Mouse (Mus musculus) limb, embryonic 10.5 days (tissue): ENCODE results near the gene Cntrob. TPM values are rescaled to one million over a fixed set of nuclear protein-coding genes. Genes with fewer than 3 reads are reported as not detected.

Source experiments
- DNase-seq: peaks from one replicate; pipeline ENCODE4 v3.0.0-alpha.2; 2017; ENCODE audit warnings: low spot score
- H3K27ac ChIP-seq: fragments of 300-500 bp; sonication (generic); 2 replicates; pipeline ENCODE4 v1.5.1; 2016; ENCODE audit warnings: mild to moderate bottlenecking
- H3K27me3 ChIP-seq: fragments of 300-500 bp; sonication (generic); 2 replicates; pipeline ENCODE4 v1.6.1; 2016; ENCODE audit warnings: low read depth, mild to moderate bottlenecking; ENCODE audit not compliant: poor library complexity, severe bottlenecking
- H3K36me3 ChIP-seq: fragments of 300-500 bp; sonication (generic); 2 replicates; pipeline ENCODE4 v1.6.1; 2016; ENCODE audit warnings: mild to moderate bottlenecking, moderate library complexity
- H3K4me1 ChIP-seq: fragments of 300-500 bp; sonication (generic); 2 replicates; pipeline ENCODE4 v1.6.1; 2016
- H3K4me3 ChIP-seq: fragments of 300-500 bp; sonication (generic); 2 replicates; pipeline ENCODE4 v1.5.1; 2016; ENCODE audit warnings: mild to moderate bottlenecking, moderate library complexity
- H3K9me3 ChIP-seq: fragments of 300-500 bp; sonication (generic); replicated peaks from 2 replicates; pipeline ENCODE4 v1.6.1; 2016; ENCODE audit warnings: mild to moderate bottlenecking
- WGBS: fragments of 180-500 bp; shearing (Covaris S2); methylation state at CpG from one replicate; pipeline ENCODE4 v1.1.7; 2016; 5-methylcytosine and 5-hydroxymethylcytosine counted together
- polyA plus RNA-seq: library from polyadenylated mRNA; unstranded; fragments of >200 nt; fragmentation: Nextera tagmentation; extraction: Ambion mirVana; gene quantifications from 2 replicates; pipeline ENCODE4 v1.2.1, GENCODE M21; 2016

The Cntrob gene
- polyA plus RNA-seq, 1 experiment from 2014 or later, result 36.2 TPM

GRCm38 (mm10) chr11:69269575-69269974 lies 54.0 kb downstream of the Cntrob start:
- Histone ChIP-seq H3K27me3 (peaks cover 28% of the 10 kb centered on the region), H3K9me3 (no peaks in the 10 kb centered on the region), H3K4me1 (peaks cover 7% of the 10 kb centered on the region; the same call in 1 of the 2 replicates), H3K27ac (no peak overlapping the region), H3K4me3 (no peak overlapping the region), H3K36me3 (no peaks in the 10 kb centered on the region)
- WGBS, result 24% methylated on average over 13 of the region's 13 CpGs
- DNase-seq, result peak; percentile 75

GRCm38 (mm10) chr11:69268100-69268499 lies 55.5 kb downstream of the Cntrob start:
- Histone ChIP-seq H3K9me3 (no peaks in the 10 kb centered on the region), H3K27ac (no peak overlapping the region), H3K27me3 (peaks cover 28% of the 10 kb centered on the region), H3K36me3 (no peaks in the 10 kb centered on the region), H3K4me1 (peaks cover 7% of the 10 kb centered on the region; the same call in 1 of the 2 replicates), H3K4me3 (no peak overlapping the region)
- DNase-seq, result no peak
- 88% methylated on average over 13 of the region's 13 CpGs for WGBS

GRCm38 (mm10) chr11:69267341-69267740 lies 56.2 kb downstream of the Cntrob start:
- DNase-seq, result no peak
- Histone ChIP-seq H3K4me1 (peaks cover 7% of the 10 kb centered on the region; the same call in 1 of the 2 replicates), H3K36me3 (no peaks in the 10 kb centered on the region), H3K9me3 (no peaks in the 10 kb centered on the region), H3K27ac (0 out of 2 replicates have a peak overlapping the region, but pooled peaks have one; percentile 17), H3K4me3 (no peak overlapping the region), H3K27me3 (peaks cover 28% of the 10 kb centered on the region)
- WGBS, result 32% methylated on average over 7 of the region's 7 CpGs

GRCm38 (mm10) chr11:69266253-69266652 lies 57.3 kb downstream of the Cntrob start:
- 38% methylated on average over 10 of the region's 10 CpGs for WGBS

GRCm38 (mm10) chr11:69265410-69265809 lies 58.2 kb downstream of the Cntrob start:
- H3K27ac ChIP-seq, result no peak overlapping the region
- DNase-seq, result no peak
- no peak overlapping the region for H3K4me3 ChIP-seq
- no peaks in the 10 kb centered on the region for H3K36me3 ChIP-seq
- no peaks in the 10 kb centered on the region for H3K9me3 ChIP-seq
- WGBS, result 74% methylated on average over 9 of the region's 9 CpGs
- H3K27me3 ChIP-seq, result peaks cover 20% of the 10 kb centered on the region
- peaks cover 7% of the 10 kb centered on the region; the same call in 1 of the 2 replicates for H3K4me1 ChIP-seq

More at GRCm38 (mm10) chr11:69266253-69266652, 57.3 kb downstream of the Cntrob start:
- Histone ChIP-seq H3K36me3 (no peaks in the 10 kb centered on the region), H3K9me3 (no peaks in the 10 kb centered on the region), H3K27me3 (peaks cover 21% of the 10 kb centered on the region), H3K27ac (no peak overlapping the region), H3K4me3 (no peak overlapping the region), H3K4me1 (peaks cover 7% of the 10 kb centered on the region; the same call in 1 of the 2 replicates)
- DNase-seq, result no peak

DNA sequence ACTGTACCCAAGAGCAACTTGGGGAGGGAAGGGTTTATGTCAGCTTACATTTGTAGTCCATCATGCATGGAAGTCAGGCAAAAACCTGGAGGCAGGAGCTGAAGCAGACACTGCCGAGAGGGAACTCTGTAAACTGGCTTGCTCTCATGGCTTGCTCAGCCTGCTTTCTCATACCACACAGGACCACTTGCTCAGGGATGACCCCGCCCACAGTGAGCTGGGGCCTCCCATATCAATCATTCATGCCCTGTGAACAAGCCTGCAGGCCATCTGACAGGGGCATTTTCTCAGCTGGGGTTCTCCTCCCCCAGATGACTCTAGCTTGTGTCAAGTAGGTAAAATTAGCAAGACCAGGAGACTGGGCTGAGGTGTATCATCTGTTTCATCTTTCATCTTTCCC lies 59.3 kb downstream of the Cntrob start:
- H3K9me3 ChIP-seq, result no peaks in the 10 kb centered on the region
- DNase-seq, result no peak
- WGBS, result 70% methylated on average over 2 of the region's 2 CpGs
- no peak overlapping the region for H3K4me3 ChIP-seq
- H3K27me3 ChIP-seq, result peaks cover 16% of the 10 kb centered on the region
- peaks cover 7% of the 10 kb centered on the region; the same call in 1 of the 2 replicates for H3K4me1 ChIP-seq
- H3K27ac ChIP-seq, result no peak overlapping the region
- no peaks in the 10 kb centered on the region for H3K36me3 ChIP-seq

- Histone ChIP-seq H3K27ac (no peak overlapping the region), H3K27me3 (0 out of 2 replicates have a peak, but pooled peaks cover 4% of the 10 kb centered on the region), H3K9me3 (no peaks in the 10 kb centered on the region), H3K4me3 (no peak overlapping the region), H3K36me3 (no peaks in the 10 kb centered on the region), H3K4me1 (no peaks in the 10 kb centered on the region)
- no peak for DNase-seq
- WGBS, result 95% methylated on average over 1 of the region's 1 CpGs
Observed at GRCm38 (mm10) chr11:69260111-69260510, 63.5 kb downstream of the Cntrob start.

DNA sequence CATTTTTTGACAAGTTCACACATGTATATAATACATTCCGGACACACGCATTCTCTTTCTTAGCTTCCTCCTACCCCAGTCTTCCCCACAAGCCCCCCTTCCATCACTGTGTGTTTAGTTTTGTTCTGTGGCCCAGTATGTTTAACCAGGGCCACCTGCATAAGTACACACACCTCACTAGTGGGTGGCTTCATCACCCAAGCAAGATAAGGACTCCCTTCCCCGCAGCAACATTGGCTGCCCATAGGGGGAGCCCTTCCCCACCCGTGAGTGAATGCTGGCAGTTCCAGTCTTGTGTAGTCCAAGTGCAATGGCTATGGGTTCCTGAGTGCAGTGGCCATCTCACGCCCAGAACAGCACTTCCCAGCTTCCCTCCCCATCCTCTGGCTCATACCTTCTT lies 65.3 kb downstream of the Cntrob start:
- DNase-seq, result peak; percentile 66
- H3K27ac ChIP-seq, result peak overlapping the region; percentile 64; the same call in 1 of the 2 replicates

GRCm38 (mm10) chr11:69257807-69258206 lies 65.8 kb downstream of the Cntrob start:
- 48% methylated on average over 4 of the region's 4 CpGs for WGBS
- H3K4me3 ChIP-seq, result no peak overlapping the region
- peaks cover 10% of the 10 kb centered on the region for H3K4me1 ChIP-seq
- no peaks in the 10 kb centered on the region for H3K36me3 ChIP-seq
- H3K27me3 ChIP-seq, result 0 out of 2 replicates have a peak, but pooled peaks cover 4% of the 10 kb centered on the region
- peak overlapping the region; percentile 64; the same call in 1 of the 2 replicates for H3K27ac ChIP-seq
- no peaks in the 10 kb centered on the region for H3K9me3 ChIP-seq
- no peak for DNase-seq

More for the DNA sequence above, 65.3 kb downstream of the Cntrob start:
- Histone ChIP-seq H3K4me1 (peaks cover 5% of the 10 kb centered on the region), H3K27me3 (0 out of 2 replicates have a peak, but pooled peaks cover 4% of the 10 kb centered on the region), H3K9me3 (no peaks in the 10 kb centered on the region), H3K4me3 (no peak overlapping the region), H3K36me3 (no peaks in the 10 kb centered on the region)
- WGBS, result 54% methylated on average over 5 of the region's 5 CpGs

GRCm38 (mm10) chr11:69257072-69257471 lies 66.5 kb downstream of the Cntrob start:
- Histone ChIP-seq H3K4me1 (peaks cover 10% of the 10 kb centered on the region), H3K27me3 (0 out of 2 replicates have a peak, but pooled peaks cover 4% of the 10 kb centered on the region), H3K36me3 (no peaks in the 10 kb centered on the region), H3K27ac (no peak overlapping the region), H3K4me3 (no peak overlapping the region), H3K9me3 (no peaks in the 10 kb centered on the region)
- WGBS, result 70% methylated on average over 2 of the region's 2 CpGs
- DNase-seq, result no peak

DNA sequence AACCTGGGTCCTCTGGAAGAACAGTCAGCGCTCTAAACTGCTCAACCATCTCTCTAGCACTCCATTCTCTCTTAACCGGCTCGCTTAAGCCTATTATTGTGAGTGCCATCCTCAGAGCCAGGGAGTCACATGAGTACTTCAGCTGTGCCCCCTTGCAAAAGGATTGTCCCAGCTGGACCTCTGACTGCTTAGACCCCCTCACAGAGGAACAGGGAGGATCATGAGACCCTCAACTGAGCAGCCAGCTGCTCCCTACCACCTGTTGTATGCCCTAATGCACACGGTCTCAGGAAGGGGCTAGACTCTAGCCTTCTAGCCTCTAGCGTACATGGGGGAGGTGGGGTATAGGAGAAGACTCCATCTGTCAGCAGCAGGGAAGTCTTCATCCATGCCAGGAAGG lies 68.8 kb downstream of the Cntrob start:
- no peak for DNase-seq
- Histone ChIP-seq H3K4me1 (peaks cover 10% of the 10 kb centered on the region), H3K4me3 (no peak overlapping the region), H3K27ac (no peak overlapping the region), H3K9me3 (no peaks in the 10 kb centered on the region), H3K36me3 (no peaks in the 10 kb centered on the region), H3K27me3 (0 out of 2 replicates have a peak, but pooled peaks cover 4% of the 10 kb centered on the region)
- 81% methylated on average over 5 of the region's 5 CpGs for WGBS

DNA sequence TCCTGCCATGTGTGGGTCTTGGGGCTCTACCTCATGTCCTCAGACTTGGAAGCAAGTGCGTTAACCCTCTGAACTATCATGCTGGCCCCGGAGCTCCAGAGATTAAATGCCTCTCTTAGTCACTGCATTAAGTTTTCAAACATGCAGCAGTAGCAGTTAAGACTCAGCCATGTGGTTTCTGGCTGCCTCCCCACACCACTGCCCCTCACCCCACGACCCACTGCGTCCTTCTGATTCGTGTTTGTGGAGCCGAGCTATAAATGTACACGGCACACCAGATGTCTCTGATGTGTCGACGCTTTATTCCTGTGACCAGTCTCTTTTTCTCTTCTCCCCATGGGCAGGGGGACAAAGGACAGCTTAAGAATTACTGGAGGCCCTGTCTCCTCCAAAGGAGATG lies 70.4 kb downstream of the Cntrob start:
- no peak for DNase-seq
- no peaks in the 10 kb centered on the region for H3K36me3 ChIP-seq
- H3K4me3 ChIP-seq, result no peak overlapping the region
- H3K27me3 ChIP-seq, result 0 out of 2 replicates have a peak, but pooled peaks cover 4% of the 10 kb centered on the region
- 56% methylated on average over 9 of the region's 9 CpGs for WGBS
- no peaks in the 10 kb centered on the region for H3K9me3 ChIP-seq
- no peak overlapping the region for H3K27ac ChIP-seq
- H3K4me1 ChIP-seq, result peaks cover 10% of the 10 kb centered on the region

DNA sequence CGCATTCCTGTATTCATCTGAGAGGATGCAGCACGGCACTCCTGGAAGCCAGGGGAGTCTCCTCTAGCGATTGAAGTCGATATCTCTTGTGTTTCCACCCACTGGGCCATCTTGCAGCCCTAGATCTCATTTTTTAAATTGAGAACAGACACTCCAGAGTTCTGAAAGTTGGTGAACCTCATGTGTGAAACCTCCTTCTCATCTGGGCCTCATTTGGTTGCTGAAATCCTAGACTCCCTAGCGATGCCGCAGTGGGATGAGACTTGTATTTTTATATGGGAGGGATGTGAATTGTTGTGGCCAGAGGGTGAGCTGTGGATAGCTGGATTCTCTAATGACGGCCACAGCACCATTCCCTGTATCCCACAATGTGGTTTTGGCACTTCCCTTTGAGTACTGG lies 71.6 kb downstream of the Cntrob start:
- no peak overlapping the region for H3K27ac ChIP-seq
- H3K4me1 ChIP-seq, result peaks cover 10% of the 10 kb centered on the region
- WGBS, result 88% methylated on average over 7 of the region's 7 CpGs
- no peaks in the 10 kb centered on the region for H3K9me3 ChIP-seq
- no peak for DNase-seq
- no peak overlapping the region for H3K4me3 ChIP-seq
- no peaks in the 10 kb centered on the region for H3K36me3 ChIP-seq
- peaks cover 8% of the 10 kb centered on the region; the same call in 1 of the 2 replicates for H3K27me3 ChIP-seq
